Mouse (Mus musculus): ENCODE measurements around the gene Mum1. TPM values are rescaled to one million over a fixed set of nuclear protein-coding genes. Genes with fewer than 3 reads are reported as not detected.
"Not testable (repeated sequence)": the region's sequence is repeated elsewhere in the genome, so short reads cannot be mapped to it uniquely, and the experiment has no call there.

The Mum1 gene
- total RNA-seq, 2 experiments from 2014 or later, result 37.8 to 43.3 TPM

- TF ChIP-seq CTCF (IDR thresholded peaks at IDR 0.05), result no peak
- DNase-seq (ENCODE audit: extremely low spot score in 1 of 2, low spot score in 2 of 2), result no peak
- intact Hi-C loops (cut with DNase I), result loop anchor here (10.0 kb wide), 1 partner anchor 258 kb away; the partner anchor contains the start of genes Cnn2 and Tmem259
- no peak overlapping the region for H3K27ac ChIP-seq
- no peak overlapping the region for H3K4me3 ChIP-seq
These were observed 16.4 kb downstream of the Mum1 start for GRCm38 (mm10) chr10:80242607-80243006.

DNA sequence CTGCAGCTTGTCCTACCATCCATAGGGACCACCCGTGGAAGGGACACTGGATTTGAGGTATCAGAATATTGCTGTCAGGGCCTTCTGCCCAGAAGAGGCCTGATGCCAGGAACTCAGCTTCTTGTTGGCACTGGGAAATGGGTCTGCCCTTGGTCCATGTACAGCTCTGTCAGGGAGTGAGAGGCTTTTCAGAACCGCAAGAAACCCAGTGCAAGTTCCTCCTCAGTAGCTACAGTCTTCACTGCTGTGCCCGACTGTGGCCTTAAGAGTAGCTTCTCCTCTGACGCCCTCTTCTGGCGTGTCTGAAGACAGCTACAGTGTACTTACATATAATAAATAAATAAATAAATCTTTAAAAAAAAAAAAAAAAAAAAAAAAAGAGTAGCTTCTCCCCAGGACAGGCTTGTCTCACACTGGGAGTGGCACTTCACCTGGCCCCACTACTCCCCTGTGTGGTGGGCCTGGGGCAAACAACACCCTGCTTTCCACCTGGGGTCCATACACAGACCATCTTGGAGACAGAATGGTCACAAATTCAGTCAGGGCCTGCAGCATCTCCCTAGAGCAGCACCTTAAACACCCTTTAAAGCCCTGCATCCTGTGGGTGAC, 18.7 kb downstream of the Mum1 start:
- no peak overlapping the region for H3K27ac ChIP-seq
- no peak for DNase-seq (ENCODE audit: extremely low spot score in 1 of 2, low spot score in 2 of 2)
- intact Hi-C loops (cut with DNase I), result loop anchor here (1.0 to 10.0 kb wide), 5 partner anchors 18 to 260 kb away; partner anchors contain the start of genes Cnn2, Efna2, Mum1 and Tmem259
- TF ChIP-seq CTCF (IDR thresholded peaks at IDR 0.05), result peak; percentile 45
- no peak overlapping the region for H3K4me3 ChIP-seq

DNA sequence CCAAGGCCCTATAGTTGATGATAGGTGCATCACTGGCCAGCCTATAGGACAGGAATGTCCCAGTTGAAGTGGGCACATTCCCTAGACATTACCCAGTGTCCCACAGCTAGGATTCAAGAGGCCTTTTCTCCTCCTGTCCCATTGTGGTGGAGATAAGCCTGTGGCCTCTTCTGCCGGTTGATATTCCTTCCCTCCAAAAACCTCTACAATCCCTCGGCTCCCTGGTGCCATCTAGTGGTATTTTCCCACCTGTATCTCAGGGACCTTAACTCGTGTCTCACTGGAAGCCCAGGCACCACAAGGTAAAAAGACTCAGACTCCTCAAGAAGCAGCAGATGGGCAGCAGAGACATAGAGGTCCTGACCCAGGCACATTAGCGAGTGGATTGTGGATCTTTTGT, 19.4 kb downstream of the Mum1 start:
- Histone ChIP-seq H3K27ac (no peak overlapping the region), H3K4me3 (no peak overlapping the region)
- DNase-seq (ENCODE audit: extremely low spot score in 1 of 2, low spot score in 2 of 2), result peak; percentile 80
- intact Hi-C loops (cut with DNase I), result loop anchor here (1.0 to 10.0 kb wide), 5 partner anchors 19 to 261 kb away; partner anchors contain the start of genes Cnn2, Efna2, Mum1 and Tmem259
- peak; percentile 94 for TF ChIP-seq CTCF (IDR thresholded peaks at IDR 0.05)

GRCm38 (mm10) chr10:80247849-80248248, 21.6 kb downstream of the Mum1 start:
- DNase-seq (ENCODE audit: extremely low spot score in 1 of 2, low spot score in 2 of 2), result no peak

GRCm38 (mm10) chr10:80248437-80248836, 22.2 kb downstream of the Mum1 start:
- intact Hi-C loops (cut with DNase I), result loop anchor here (10.0 kb wide), 1 partner anchor 264 kb away; the partner anchor contains the start of genes Cnn2 and Tmem259
- not testable (repeated sequence) for DNase-seq (ENCODE audit: extremely low spot score in 1 of 2, low spot score in 2 of 2); H3K27ac ChIP-seq
- H3K4me3 ChIP-seq, result peak overlapping the region; percentile 37

More at GRCm38 (mm10) chr10:80247849-80248248, 21.6 kb downstream of the Mum1 start:
- Histone ChIP-seq H3K4me3 (no peak overlapping the region), H3K27ac (no peak overlapping the region)
- TF ChIP-seq CTCF (IDR thresholded peaks at IDR 0.05), result peak; percentile 45
- intact Hi-C loops (cut with DNase I), result loop anchor here (10.0 kb wide), 1 partner anchor 263 kb away; the partner anchor contains the start of genes Cnn2 and Tmem259

DNA sequence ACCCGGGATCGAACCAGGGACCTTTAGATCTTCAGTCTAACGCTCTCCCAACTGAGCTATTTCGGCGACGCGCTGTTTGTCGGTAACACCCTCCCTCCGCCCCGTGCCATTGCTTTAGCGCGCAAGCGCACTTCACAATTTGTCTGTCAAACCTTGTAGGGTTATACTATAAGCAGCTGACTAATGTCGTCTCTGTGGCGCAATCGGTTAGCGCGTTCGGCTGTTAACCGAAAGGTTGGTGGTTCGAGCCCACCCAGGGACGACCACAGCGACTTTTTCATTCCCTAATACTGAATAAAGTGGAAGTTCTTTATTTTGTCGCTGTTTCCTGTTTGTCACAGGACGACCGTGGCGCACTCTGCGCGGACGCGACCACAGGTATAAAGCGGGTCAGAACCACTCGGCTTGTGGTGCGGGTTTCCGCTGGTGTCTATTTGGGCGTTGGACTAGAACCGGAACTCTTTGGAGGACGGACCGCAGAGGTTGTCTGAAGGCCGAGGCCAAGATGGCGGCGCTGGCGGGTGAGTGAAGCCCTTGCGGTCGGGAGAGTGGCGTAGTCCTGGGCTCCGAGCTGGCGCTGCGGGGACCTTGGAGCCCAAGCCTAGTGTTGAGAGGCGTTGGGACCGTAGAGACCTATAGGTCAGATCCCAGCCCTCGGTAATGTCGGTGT, 22.9 kb downstream of the Mum1 start, which contains the start of gene Ndufs7:
Gene Ndufs7 (plus strand): TSS at position 151 of the 670 bp plus-strand sequence.
- intact Hi-C loops (cut with DNase I), result loop anchor here (10.0 kb wide), 1 partner anchor 264 kb away; the partner anchor contains the start of genes Cnn2 and Tmem259
- TF ChIP-seq CTCF (IDR thresholded peaks at IDR 0.05), result no peak
- H3K4me3 ChIP-seq, result peak within 1 kb of the TSS; percentile 81
- peak within 1 kb of the TSS; percentile 94 for H3K27ac ChIP-seq
- peak; percentile 93 to 96 for DNase-seq (ENCODE audit: extremely low spot score in 1 of 2, low spot score in 2 of 2)

DNA sequence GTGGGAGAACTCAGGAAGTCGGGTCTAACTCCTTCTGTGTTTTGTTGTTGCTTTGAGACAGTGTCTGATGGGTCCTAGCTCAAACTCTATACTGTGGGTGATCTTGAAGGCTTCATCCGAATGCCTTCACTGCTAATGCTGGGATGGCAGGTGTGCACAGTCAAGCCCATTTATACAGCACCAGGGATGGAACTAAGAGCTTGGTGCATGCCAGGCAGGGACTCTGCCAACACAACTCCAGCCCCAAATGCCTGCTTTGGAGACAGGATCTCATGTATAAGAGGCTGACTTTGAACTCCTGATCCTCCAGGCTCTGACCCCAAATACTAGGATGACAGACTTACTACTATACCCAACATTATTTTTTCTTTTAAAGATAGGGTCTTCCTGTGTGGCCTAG, 23.8 kb downstream of the Mum1 start:
- peak overlapping the region; percentile 94; the same call in 1 of the 2 replicates for H3K27ac ChIP-seq
- intact Hi-C loops (cut with DNase I), result no loop called here
- TF ChIP-seq CTCF (IDR thresholded peaks at IDR 0.05), result no peak
- H3K4me3 ChIP-seq, result peak overlapping the region; percentile 81
- no peak for DNase-seq (ENCODE audit: extremely low spot score in 1 of 2, low spot score in 2 of 2)

DNA sequence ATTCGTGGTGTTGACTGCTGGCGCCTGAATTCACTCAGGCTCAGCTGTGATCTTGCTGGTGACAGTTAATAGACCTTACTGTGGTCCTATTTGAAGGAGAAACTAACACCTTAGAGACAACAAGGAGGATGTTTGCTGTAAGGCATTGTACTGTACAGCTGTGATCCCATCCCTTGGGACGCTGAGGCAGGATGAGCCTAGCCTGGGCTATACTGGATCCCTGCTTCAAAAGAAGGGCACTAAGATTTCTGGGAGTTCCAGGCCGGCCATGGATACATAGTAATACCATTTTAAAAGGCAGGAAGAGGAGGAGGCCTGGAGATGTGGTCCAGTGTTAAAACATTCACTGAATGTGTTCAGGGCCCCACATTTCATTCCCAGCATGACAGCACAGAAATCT, 24.3 kb downstream of the Mum1 start:
- intact Hi-C loops (cut with DNase I), result no loop called here
- DNase-seq (ENCODE audit: extremely low spot score in 1 of 2, low spot score in 2 of 2), result no peak
- peak overlapping the region; percentile 81; the same call in 1 of the 2 replicates for H3K4me3 ChIP-seq
- no peak for TF ChIP-seq CTCF (IDR thresholded peaks at IDR 0.05)
- no peak overlapping the region for H3K27ac ChIP-seq

DNA sequence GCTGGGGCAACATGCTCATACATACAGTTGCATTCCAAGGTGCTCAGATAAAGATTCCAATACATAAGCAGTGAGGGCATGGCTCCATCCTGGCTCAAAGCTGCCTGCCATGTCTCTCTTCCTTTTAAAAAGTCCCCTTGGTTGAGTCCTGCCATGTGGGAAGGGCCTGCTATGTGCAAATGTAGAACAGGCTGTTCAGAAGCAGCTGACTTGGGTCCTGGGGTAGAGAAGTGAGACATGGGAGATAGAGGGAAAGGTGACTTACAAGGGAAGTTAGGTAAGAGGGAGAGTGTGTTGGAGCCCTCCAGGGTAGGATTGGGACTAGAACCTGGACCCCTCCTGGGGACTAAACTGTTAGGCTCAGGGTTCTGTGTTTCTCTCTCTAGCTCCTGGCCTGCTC, 25.8 kb downstream of the Mum1 start:
- DNase-seq (ENCODE audit: extremely low spot score in 1 of 2, low spot score in 2 of 2), result no peak
- intact Hi-C loops (cut with DNase I), result no loop called here
- no peak overlapping the region for H3K27ac ChIP-seq
- no peak overlapping the region for H3K4me3 ChIP-seq
- no peak for TF ChIP-seq CTCF (IDR thresholded peaks at IDR 0.05)

- TF ChIP-seq CTCF (IDR thresholded peaks at IDR 0.05), result no peak
- Histone ChIP-seq H3K27ac (no peak overlapping the region), H3K4me3 (no peak overlapping the region)
- DNase-seq (ENCODE audit: extremely low spot score in 1 of 2, low spot score in 2 of 2), result no peak
- intact Hi-C loops (cut with DNase I), result no loop called here
These were observed 26.4 kb downstream of the Mum1 start for GRCm38 (mm10) chr10:80252493-80253274.

GRCm38 (mm10) chr10:80253551-80253950, 27.3 kb downstream of the Mum1 start:
- no peak overlapping the region for H3K27ac ChIP-seq
- H3K4me3 ChIP-seq, result no peak overlapping the region
- no peak for TF ChIP-seq CTCF (IDR thresholded peaks at IDR 0.05)
- intact Hi-C loops (cut with DNase I), result no loop called here
- DNase-seq (ENCODE audit: extremely low spot score in 1 of 2, low spot score in 2 of 2), result no peak
